Mouse (Mus musculus) heart, embryonic 11.5 days (tissue): Measurements from ENCODE around the gene Eif1ad. TPM values are rescaled to one million over a fixed set of nuclear protein-coding genes. Genes with fewer than 3 reads are reported as not detected.
"Not testable (repeated sequence)": the region's sequence is repeated elsewhere in the genome, so short reads cannot be mapped to it uniquely, and the experiment has no call there.

Source experiments
- ATAC-seq: fragments of 200-750 bp; cut with Nextera tagmentation; replicated peaks from 2 replicates; pipeline ENCODE4 v1.8.0; 2017; ENCODE audit warnings: moderate library complexity; ENCODE audit not compliant: insufficient number of reproducible peaks, low FRiP score, low TSS enrichment
- H3K27ac ChIP-seq: fragments of 300-500 bp; sonication (generic); 2 replicates; pipeline ENCODE4 v1.5.1; 2014; ENCODE audit warnings: mild to moderate bottlenecking, low read depth, low read length
- H3K27me3 ChIP-seq: fragments of 300-500 bp; sonication (generic); 2 replicates; pipeline ENCODE4 v1.6.1; 2014; ENCODE audit warnings: mild to moderate bottlenecking, low read length, mixed read lengths; ENCODE audit not compliant: control insufficient read depth, insufficient read depth
- H3K36me3 ChIP-seq: fragments of 300-500 bp; sonication (generic); 2 replicates; pipeline ENCODE4 v1.6.1; 2014; ENCODE audit warnings: mild to moderate bottlenecking, low read length, moderate library complexity, mixed read lengths; ENCODE audit not compliant: control insufficient read depth, insufficient read depth
- H3K4me1 ChIP-seq: fragments of 300-500 bp; sonication (generic); 2 replicates; pipeline ENCODE4 v1.6.1; 2014; ENCODE audit warnings: low read length; ENCODE audit not compliant: control insufficient read depth, insufficient read depth
- H3K4me2 ChIP-seq: fragments of 300-500 bp; sonication (generic); 2 replicates; pipeline ENCODE4 v1.6.1; 2014; ENCODE audit warnings: mild to moderate bottlenecking, moderate library complexity
- H3K4me3 ChIP-seq: fragments of 300-500 bp; sonication (generic); 2 replicates; pipeline ENCODE4 v1.5.1; 2014; ENCODE audit warnings: low read depth, low read length
- H3K9ac ChIP-seq: fragments of 300-500 bp; sonication (generic); 2 replicates; pipeline ENCODE4 v1.6.1; 2014; ENCODE audit warnings: mild to moderate bottlenecking, low read depth, low read length, moderate library complexity
- H3K9me3 ChIP-seq: fragments of 300-500 bp; sonication (generic); replicated peaks from 2 replicates; pipeline ENCODE4 v1.6.1; 2016; ENCODE audit warnings: low read length; ENCODE audit not compliant: control insufficient read depth
- WGBS: fragments of 180-500 bp; shearing (Covaris S2); extraction: QIAGEN DNeasy Blood & Tissue Kit; methylation state at CpG from one replicate; pipeline ENCODE4 v1.1.7; 2014; ENCODE audit not compliant: insufficient replicate concordance; 5-methylcytosine and 5-hydroxymethylcytosine counted together
- polyA plus RNA-seq: library from polyadenylated mRNA; unstranded; fragments of >200 nt; fragmentation: Nextera tagmentation; extraction: Ambion mirVana; gene quantifications from 2 replicates; pipeline ENCODE4 v1.2.1, GENCODE M21; 2014

The Eif1ad gene
- polyA plus RNA-seq, 1 experiment from 2014 or later = 45.3 TPM

DNA sequence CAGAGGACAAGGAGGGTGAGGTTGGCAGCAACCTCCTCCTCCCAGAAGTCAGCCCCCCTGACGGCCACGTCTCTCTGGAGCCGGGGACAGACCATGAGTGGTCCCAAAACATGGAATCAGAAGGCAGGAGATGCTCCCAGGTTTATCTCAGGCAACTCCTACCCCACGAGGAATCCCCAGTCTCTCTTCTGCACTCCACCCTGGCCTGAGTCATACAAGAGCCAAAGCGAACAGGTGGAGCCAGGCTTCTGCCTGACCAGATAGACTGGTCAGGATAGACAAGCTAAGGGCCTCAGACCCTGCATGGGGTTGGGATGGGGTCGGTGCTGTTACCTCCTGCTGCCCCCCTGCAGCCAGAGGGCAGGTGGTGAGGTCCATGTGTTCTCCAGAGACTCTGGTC, 18.5 kb upstream of the Eif1ad start:
- Histone ChIP-seq H3K9ac (no peak overlapping the region), H3K9me3 (no peaks in the 10 kb centered on the region), H3K4me2 (no peak overlapping the region), H3K4me1 (0 out of 2 replicates have a peak, but pooled peaks cover 3% of the 10 kb centered on the region), H3K36me3 (no peaks in the 10 kb centered on the region), H3K27me3 (no peaks in the 10 kb centered on the region), H3K27ac (no peak overlapping the region), H3K4me3 (no peak overlapping the region)
- WGBS = 71% methylated on average over 6 of the region's 6 CpGs
- no peak; the same call in 1 of the 2 replicates for ATAC-seq

DNA sequence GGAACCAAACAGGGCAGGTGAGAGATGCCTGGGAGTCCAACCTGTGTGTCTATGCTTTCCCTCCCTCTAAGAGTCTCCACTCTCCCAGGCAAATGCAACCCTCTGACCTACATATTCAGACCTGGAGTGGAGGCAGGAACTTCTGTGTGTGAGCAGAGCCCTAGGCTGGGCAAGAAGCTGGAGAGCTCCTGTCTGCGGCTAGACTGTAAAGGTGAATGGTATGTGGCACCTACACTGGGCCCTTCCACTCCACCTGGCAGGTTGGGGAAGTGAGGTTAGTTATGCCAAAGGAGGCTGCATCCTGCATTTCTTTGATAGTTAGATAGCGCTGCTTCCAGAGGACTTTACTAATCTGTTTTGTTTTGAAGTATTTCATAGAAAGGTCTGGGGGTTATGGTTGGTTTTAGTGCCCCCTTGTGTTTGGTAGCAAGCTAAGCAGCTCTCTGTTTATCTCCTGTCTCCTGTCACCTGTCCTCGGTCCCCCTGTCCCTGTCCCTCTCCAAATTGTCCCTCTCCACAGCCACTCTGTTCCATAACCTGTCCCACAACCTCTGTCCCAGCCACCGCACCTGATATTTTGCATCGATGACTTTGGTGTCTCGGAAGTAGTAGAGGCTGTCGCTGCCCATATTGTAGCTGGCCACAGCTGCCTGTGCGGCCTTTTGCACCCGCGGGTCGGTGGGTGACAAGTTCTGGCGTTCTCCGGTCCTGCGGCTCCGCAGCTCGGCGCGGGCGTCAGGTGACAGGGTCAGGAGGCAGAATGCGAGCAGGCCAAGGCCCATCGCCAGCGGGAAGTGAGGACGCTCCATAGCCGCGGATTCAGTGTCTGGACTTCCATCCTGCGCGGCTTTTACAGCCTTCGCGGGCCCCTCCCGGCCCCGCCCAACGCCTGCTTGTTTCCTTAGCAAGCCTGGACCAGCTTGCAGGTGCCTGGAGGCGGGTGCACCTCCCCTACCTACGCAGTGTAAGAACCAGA, 17.7 kb upstream of the Eif1ad start:
- WGBS = 7% methylated on average over 34 of the region's 34 CpGs
- H3K27ac ChIP-seq = no peak overlapping the region

DNA sequence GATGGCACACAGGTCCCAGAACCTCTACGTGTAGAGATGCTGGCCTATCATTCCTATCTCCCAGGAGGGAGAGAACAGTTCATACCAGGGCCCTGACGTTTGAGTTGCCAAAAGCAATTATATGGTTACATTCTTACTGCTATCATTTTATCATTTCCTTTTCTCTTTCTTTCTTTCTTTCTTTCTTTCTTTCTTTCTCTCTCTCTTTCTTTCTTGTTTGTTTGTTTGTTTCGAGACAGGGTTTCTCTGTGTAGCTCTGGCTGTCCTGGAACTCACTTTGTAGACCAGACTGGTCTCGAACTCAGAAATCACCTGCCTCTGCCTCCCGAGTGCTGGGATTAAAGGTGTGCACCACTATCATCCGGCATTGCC, 17.1 kb upstream of the Eif1ad start, which contains the start of gene Cst6:
Gene Cst6, minus strand, starts transcription at position 73 of the 372 bp plus-strand sequence.
- WGBS = 59% methylated on average over 6 of the region's 6 CpGs
- H3K9ac ChIP-seq = peak within 1 kb of the TSS; percentile 66

More for the DNA sequence above, 17.7 kb upstream of the Eif1ad start:
- H3K27me3 ChIP-seq = no peaks in the 10 kb centered on the region
- 0 out of 2 replicates have a peak, but pooled peaks cover 3% of the 10 kb centered on the region for H3K4me1 ChIP-seq
- ATAC-seq = no peak
- H3K9me3 ChIP-seq = no peaks in the 10 kb centered on the region
- no peaks in the 10 kb centered on the region for H3K36me3 ChIP-seq
- H3K4me3 ChIP-seq = peak overlapping the region; percentile 46
- H3K4me2 ChIP-seq = peak overlapping the region; percentile 87
- H3K9ac ChIP-seq = peak overlapping the region; percentile 66

DNA sequence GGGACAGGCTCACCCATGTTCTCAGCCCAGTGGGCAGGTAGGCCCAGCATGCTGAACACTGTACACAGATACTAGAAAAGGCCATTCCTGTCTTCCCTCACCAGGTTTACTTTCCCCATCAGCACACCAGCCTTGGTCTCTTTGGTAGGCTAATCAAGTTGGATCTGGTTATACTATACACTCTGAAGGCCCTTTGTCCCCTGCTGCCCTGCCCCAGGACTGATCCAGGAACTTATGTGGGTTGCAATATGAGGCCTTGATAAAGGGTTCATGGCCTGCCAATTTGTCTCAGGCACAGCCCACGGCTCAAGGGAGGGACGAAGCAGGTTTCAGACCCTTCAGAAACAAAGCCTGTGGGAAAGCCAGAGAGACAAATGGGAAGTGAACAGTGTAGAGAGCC, 12.9 kb upstream of the Eif1ad start:
- Histone ChIP-seq H3K9ac (no peak overlapping the region), H3K27ac (no peak overlapping the region), H3K36me3 (no peaks in the 10 kb centered on the region), H3K4me3 (no peak overlapping the region), H3K4me1 (0 out of 2 replicates have a peak, but pooled peaks cover 3% of the 10 kb centered on the region), H3K27me3 (no peaks in the 10 kb centered on the region), H3K4me2 (no peak overlapping the region), H3K9me3 (no peaks in the 10 kb centered on the region)
- WGBS = 64% methylated on average over 2 of the region's 2 CpGs
- ATAC-seq = no peak

More for the DNA sequence above, 17.1 kb upstream of the Eif1ad start, which contains the start of gene Cst6:
- H3K36me3 ChIP-seq, H3K27me3 ChIP-seq, H3K9me3 ChIP-seq, ATAC-seq, H3K4me1 ChIP-seq, H3K27ac ChIP-seq: not testable (repeated sequence)
- H3K4me3 ChIP-seq = peak within 1 kb of the TSS; percentile 46
- H3K4me2 ChIP-seq = peak within 1 kb of the TSS; percentile 87

DNA sequence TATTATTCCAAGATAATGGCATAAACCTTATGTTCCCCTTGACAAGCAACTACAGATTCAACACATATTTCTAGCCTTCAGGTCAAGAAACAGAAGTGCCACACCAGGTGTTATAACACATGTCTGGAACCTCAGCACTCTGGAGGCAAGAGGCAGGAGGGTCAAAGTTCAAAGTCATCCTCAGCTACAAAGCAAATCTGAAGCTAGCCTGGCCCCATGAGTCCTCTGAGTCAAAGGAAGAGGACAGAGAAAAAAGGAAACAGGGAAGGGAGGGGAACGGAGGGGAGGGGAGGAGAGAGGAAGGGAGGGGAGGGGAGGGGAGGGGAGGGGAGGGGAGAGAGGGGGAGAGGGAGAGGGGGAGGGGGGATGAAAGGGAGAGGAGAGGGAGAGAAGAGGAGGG, 10.5 kb upstream of the Eif1ad start:
- Histone ChIP-seq H3K27me3 (no peaks in the 10 kb centered on the region), H3K9me3 (no peaks in the 10 kb centered on the region), H3K4me3 (no peak overlapping the region), H3K4me2 (no peak overlapping the region), H3K27ac (no peak overlapping the region), H3K9ac (no peak overlapping the region), H3K36me3 (no peaks in the 10 kb centered on the region), H3K4me1 (no peaks in the 10 kb centered on the region)
- WGBS = no CpG with 5 or more reads among the region's 1 CpGs
- ATAC-seq = no peak

DNA sequence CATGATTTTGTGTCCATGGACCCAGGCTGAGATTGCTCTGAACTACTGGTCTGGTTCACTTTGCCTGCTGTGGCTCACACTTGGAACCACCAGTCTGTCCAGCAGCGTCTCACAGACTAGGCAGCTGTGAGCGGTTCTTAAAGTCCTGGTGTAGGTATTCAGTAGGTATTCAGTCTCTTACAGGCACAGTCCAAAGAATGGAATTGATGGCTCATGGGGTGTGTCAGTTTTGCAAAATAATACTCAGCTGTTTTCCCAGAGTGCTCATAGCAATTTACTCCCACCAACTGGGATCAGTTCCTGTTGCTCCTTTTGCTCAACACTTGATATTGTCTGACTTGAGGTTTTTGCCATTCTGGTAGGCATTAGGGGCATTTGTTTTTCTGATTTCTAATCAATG, 4.4 kb upstream of the Eif1ad start:
- no peak for ATAC-seq
- Histone ChIP-seq H3K9ac (no peak overlapping the region), H3K4me2 (no peak overlapping the region), H3K36me3 (peaks cover 9% of the 10 kb centered on the region), H3K27me3 (no peaks in the 10 kb centered on the region), H3K9me3 (no peaks in the 10 kb centered on the region), H3K4me3 (no peak overlapping the region), H3K4me1 (peaks cover 3% of the 10 kb centered on the region; the same call in 1 of the 2 replicates), H3K27ac (no peak overlapping the region)
- 78% methylated on average over 2 of the region's 2 CpGs for WGBS

DNA sequence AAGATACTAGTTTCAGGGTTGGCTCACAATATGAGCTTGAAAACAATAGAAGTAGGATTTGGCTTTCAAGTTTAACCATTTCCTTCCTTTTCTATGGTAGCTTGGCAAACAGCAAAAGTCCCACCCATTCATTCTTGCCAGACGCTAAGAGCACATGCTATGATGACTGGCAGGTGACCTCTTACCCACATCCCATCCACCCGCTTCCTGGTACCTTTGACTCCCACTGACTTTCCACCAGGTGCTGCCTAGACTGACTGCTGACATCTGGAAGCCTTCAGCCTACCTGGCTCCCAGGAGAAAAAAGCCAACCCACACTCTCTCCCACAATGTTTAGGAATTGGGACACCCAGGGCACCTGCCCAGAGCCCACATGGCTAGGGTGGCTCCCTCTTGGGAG, 2.4 kb upstream of the Eif1ad start:
- Histone ChIP-seq H3K27me3 (no peaks in the 10 kb centered on the region), H3K9me3 (no peaks in the 10 kb centered on the region), H3K4me2 (no peak overlapping the region), H3K4me3 (no peak overlapping the region), H3K27ac (no peak overlapping the region), H3K36me3 (peaks cover 12% of the 10 kb centered on the region), H3K9ac (no peak overlapping the region), H3K4me1 (peaks cover 12% of the 10 kb centered on the region)
- 86% methylated on average over 2 of the region's 2 CpGs for WGBS
- ATAC-seq = no peak

DNA sequence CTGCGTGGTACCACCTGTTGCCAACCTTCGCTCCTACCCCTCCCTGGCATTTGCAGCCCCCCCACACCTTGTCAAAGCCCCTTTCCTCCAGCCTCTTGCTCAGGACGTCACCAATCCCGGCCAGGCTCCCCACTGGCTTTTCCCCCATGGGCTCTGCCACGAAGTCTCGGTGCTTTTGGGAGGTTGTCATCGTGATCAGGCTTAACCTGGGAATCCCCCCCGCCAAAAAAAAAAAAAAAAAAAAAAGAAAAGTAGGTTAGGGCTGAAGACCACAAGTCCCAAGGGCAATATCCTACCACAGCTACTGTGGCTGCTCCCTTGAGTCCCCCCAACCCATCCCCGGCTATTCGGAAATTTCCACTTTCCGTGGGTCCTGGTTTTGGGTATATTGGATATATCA, 790 bp upstream of the Eif1ad start:
- peak overlapping the region; percentile 83 for H3K9ac ChIP-seq
- no peaks in the 10 kb centered on the region for H3K27me3 ChIP-seq
- H3K9me3 ChIP-seq = no peaks in the 10 kb centered on the region
- ATAC-seq = no peak
- H3K4me2 ChIP-seq = peak overlapping the region; percentile 80
- H3K4me1 ChIP-seq = peaks cover 12% of the 10 kb centered on the region
- WGBS = 20% methylated on average over 11 of the region's 11 CpGs
- H3K4me3 ChIP-seq = peak overlapping the region; percentile 98
- no peak overlapping the region for H3K27ac ChIP-seq
- H3K36me3 ChIP-seq = peaks cover 23% of the 10 kb centered on the region
